Mouse (Mus musculus) G1E (cell line): Measurements from ENCODE around the gene Eef2k.

Experiments used
- CTCF ChIP-seq: IDR thresholded peaks from 2 replicates; pipeline ENCODE4 v1.5.1; 2012; ENCODE audit warnings: low read depth, low read length, inconsistent platforms, mixed read lengths
- GATA1 ChIP-seq: IDR thresholded peaks from 2 replicates; pipeline ENCODE4 v1.6.1; 2012; ENCODE audit warnings: borderline replicate concordance, low read length, inconsistent platforms, mixed read lengths
- TAL1 ChIP-seq: conservative IDR thresholded peaks from 2 replicates; pipeline ENCODE4 v1.6.1; 2012; ENCODE audit warnings: low read depth, low read length, inconsistent platforms, mixed read lengths

- TF ChIP-seq CTCF (no peak), GATA1 (no peak), TAL1 (no peak)
These were observed 6.3 kb upstream of the Eef2k start for GRCm38 (mm10) chr7:120836361-120836760.
